Mouse (Mus musculus): ENCODE results near the gene Gm43517.

DNA sequence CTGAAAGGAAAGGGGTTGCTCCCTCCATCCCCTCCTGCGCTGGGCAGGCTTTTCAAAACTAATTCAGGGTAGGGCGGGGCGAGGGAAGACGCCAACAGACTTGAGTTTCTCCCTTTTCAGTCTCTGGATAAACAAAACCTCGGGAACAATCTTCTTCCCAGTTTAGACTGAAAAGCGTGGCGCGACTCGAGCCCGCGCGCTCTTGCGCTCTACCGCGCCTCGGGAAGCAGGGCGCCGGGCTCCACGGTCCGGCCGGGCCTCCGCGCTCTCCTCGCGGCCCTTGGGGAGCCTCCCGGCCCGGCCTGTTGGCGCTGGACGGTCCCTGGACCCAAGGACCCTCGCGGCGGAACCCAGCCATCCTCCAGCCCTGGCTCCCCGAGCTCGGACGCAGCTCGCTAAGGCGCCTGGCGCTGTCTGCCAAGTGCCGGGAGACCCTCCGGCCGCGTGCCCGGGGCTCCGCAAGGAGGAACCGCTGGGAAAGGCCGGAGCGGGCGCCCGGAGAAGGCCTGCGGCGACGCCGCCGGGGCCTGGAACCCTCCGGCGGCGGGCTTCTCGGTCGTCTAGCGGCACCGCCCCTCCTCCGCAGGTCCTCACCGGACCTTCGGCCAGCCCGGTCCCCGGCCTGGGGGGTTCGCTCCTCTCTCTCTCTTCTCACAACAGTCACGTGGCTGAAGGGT is 16.3 kb downstream of the Gm43517 start:
- TF ChIP-seq POLR2A (IDR thresholded peaks at IDR 0.05; ENCODE audit: insufficient read depth, low read length) (no peak), EP300 (IDR thresholded peaks at IDR 0.05; ENCODE audit: insufficient read depth, low read depth, low read length) (no peak), CTCF (IDR thresholded peaks at IDR 0.05; ENCODE audit: low read depth, low read length) (no peak)

Data from ES-Bruce4 (cell line).